Mouse (Mus musculus) stomach, embryonic 15.5 days (tissue): Measurements from ENCODE around the gene Setdb2. TPM values are rescaled to one million over a fixed set of nuclear protein-coding genes. Genes with fewer than 3 reads are reported as not detected.
"Not testable (repeated sequence)": the region's sequence is repeated elsewhere in the genome, so short reads cannot be mapped to it uniquely, and the experiment has no call there.

Experiments used
- ATAC-seq: fragments of 200-750 bp; cut with Nextera tagmentation; 2 replicates; pipeline ENCODE4 v1.8.0; 2017; ENCODE audit warnings: low read depth, moderate number of reproducible peaks, moderate TSS enrichment; ENCODE audit not compliant: insufficient read depth, low FRiP score
- H3K27ac ChIP-seq: fragments of 300-500 bp; sonication (generic); 2 replicates; pipeline ENCODE4 v1.5.1; 2015; ENCODE audit warnings: mild to moderate bottlenecking, inconsistent platforms
- H3K27me3 ChIP-seq: fragments of 300-500 bp; sonication (generic); replicated peaks from 2 replicates; pipeline ENCODE4 v1.6.1; 2015; ENCODE audit warnings: inconsistent platforms
- H3K36me3 ChIP-seq: fragments of 300-500 bp; sonication (generic); 2 replicates; pipeline ENCODE4 v1.6.1; 2015; ENCODE audit warnings: inconsistent platforms
- H3K4me1 ChIP-seq: fragments of 300-500 bp; sonication (generic); 2 replicates; pipeline ENCODE4 v1.6.1; 2015; ENCODE audit warnings: inconsistent platforms
- H3K4me2 ChIP-seq: fragments of 300-500 bp; sonication (generic); 2 replicates; pipeline ENCODE4 v1.6.1; 2015; ENCODE audit warnings: mild to moderate bottlenecking, inconsistent platforms
- H3K4me3 ChIP-seq: fragments of 300-500 bp; sonication (generic); replicated peaks from 2 replicates; pipeline ENCODE4 v1.5.1; 2015; ENCODE audit warnings: inconsistent platforms
- H3K9ac ChIP-seq: fragments of 300-500 bp; sonication (generic); 2 replicates; pipeline ENCODE4 v1.6.1; 2015; ENCODE audit warnings: inconsistent platforms
- H3K9me3 ChIP-seq: fragments of 300-500 bp; sonication (generic); 2 replicates; pipeline ENCODE4 v1.6.1; 2016; ENCODE audit warnings: inconsistent platforms
- WGBS: fragments of 180-500 bp; shearing (Covaris S2); methylation state at CpG from one replicate; pipeline ENCODE4 v1.1.7; 2015; 5-methylcytosine and 5-hydroxymethylcytosine counted together
- polyA plus RNA-seq: library from polyadenylated mRNA; unstranded; fragments of >200 nt; fragmentation: Nextera tagmentation; extraction: Ambion mirVana; gene quantifications from 2 replicates; pipeline ENCODE4 v1.2.1, GENCODE M21; 2015

The Setdb2 gene
- polyA plus RNA-seq, 1 experiment from 2014 or later: 10.3 TPM

GRCm38 (mm10) chr14:59435206-59435605, 5.5 kb downstream of the Setdb2 start:
- ATAC-seq: no peak
- H3K4me1 ChIP-seq: no peaks in the 10 kb centered on the region
- H3K36me3 ChIP-seq: no peaks in the 10 kb centered on the region
- H3K27ac ChIP-seq: no peak overlapping the region
- H3K9ac ChIP-seq: no peak overlapping the region
- no peak overlapping the region for H3K4me2 ChIP-seq
- no peaks in the 10 kb centered on the region for H3K9me3 ChIP-seq
- no peak overlapping the region for H3K4me3 ChIP-seq
- H3K27me3 ChIP-seq: no peaks in the 10 kb centered on the region

GRCm38 (mm10) chr14:59433902-59434301, 6.8 kb downstream of the Setdb2 start:
- H3K4me1 ChIP-seq: no peaks in the 10 kb centered on the region
- no peak overlapping the region for H3K9ac ChIP-seq
- H3K4me3 ChIP-seq: no peak overlapping the region
- no peaks in the 10 kb centered on the region for H3K36me3 ChIP-seq
- WGBS: 61% methylated on average over 2 of the region's 2 CpGs
- H3K4me2 ChIP-seq: no peak overlapping the region
- no peaks in the 10 kb centered on the region for H3K9me3 ChIP-seq
- no peak for ATAC-seq
- no peak overlapping the region for H3K27ac ChIP-seq
- H3K27me3 ChIP-seq: no peaks in the 10 kb centered on the region

- Histone ChIP-seq H3K4me3 (no peak overlapping the region), H3K27me3 (no peaks in the 10 kb centered on the region), H3K4me1 (no peaks in the 10 kb centered on the region), H3K4me2 (no peak overlapping the region), H3K9me3 (no peaks in the 10 kb centered on the region), H3K27ac (no peak overlapping the region), H3K9ac (no peak overlapping the region), H3K36me3 (no peaks in the 10 kb centered on the region)
- ATAC-seq: no peak
- 73% methylated on average over 1 of the region's 1 CpGs for WGBS
Measured at GRCm38 (mm10) chr14:59430556-59430955, 10.1 kb downstream of the Setdb2 start.

GRCm38 (mm10) chr14:59422912-59423663, 17.6 kb downstream of the Setdb2 start:
- H3K36me3 ChIP-seq: no peaks in the 10 kb centered on the region
- H3K9ac ChIP-seq: no peak overlapping the region
- no peak overlapping the region for H3K27ac ChIP-seq
- no peaks in the 10 kb centered on the region for H3K27me3 ChIP-seq
- WGBS: 81% methylated on average over 11 of the region's 11 CpGs
- no peaks in the 10 kb centered on the region for H3K9me3 ChIP-seq
- no peaks in the 10 kb centered on the region for H3K4me1 ChIP-seq
- H3K4me3 ChIP-seq: no peak overlapping the region
- H3K4me2 ChIP-seq: no peak overlapping the region
- ATAC-seq: no peak

GRCm38 (mm10) chr14:59418171-59418570, 22.5 kb downstream of the Setdb2 start:
- no peak overlapping the region for H3K9ac ChIP-seq
- no peak for ATAC-seq

GRCm38 (mm10) chr14:59414979-59415378, 25.7 kb downstream of the Setdb2 start:
- not testable (repeated sequence) for H3K4me3 ChIP-seq, H3K9ac ChIP-seq, H3K27ac ChIP-seq, H3K4me2 ChIP-seq, H3K36me3 ChIP-seq, H3K4me1 ChIP-seq, ATAC-seq, H3K27me3 ChIP-seq, H3K9me3 ChIP-seq
- 92% methylated on average over 2 of the region's 2 CpGs for WGBS

More at GRCm38 (mm10) chr14:59418171-59418570, 22.5 kb downstream of the Setdb2 start:
- WGBS: 87% methylated on average over 4 of the region's 4 CpGs
- H3K9me3 ChIP-seq: no peaks in the 10 kb centered on the region
- no peak overlapping the region for H3K4me3 ChIP-seq
- H3K36me3 ChIP-seq: no peaks in the 10 kb centered on the region
- H3K27ac ChIP-seq: no peak overlapping the region
- no peak overlapping the region for H3K4me2 ChIP-seq
- H3K4me1 ChIP-seq: no peaks in the 10 kb centered on the region
- H3K27me3 ChIP-seq: no peaks in the 10 kb centered on the region

GRCm38 (mm10) chr14:59396999-59397398, 43.7 kb downstream of the Setdb2 start:
- Histone ChIP-seq H3K9ac (no peak overlapping the region), H3K27me3 (no peaks in the 10 kb centered on the region)

GRCm38 (mm10) chr14:59395281-59395680, 45.4 kb downstream of the Setdb2 start, which contains the start of gene Phf11c:
Phf11c (minus strand) TSS chr14:59395381.
- no peak within 1 kb of the TSS for H3K9ac ChIP-seq
- no peaks in the 10 kb centered on the region for H3K36me3 ChIP-seq
- H3K4me3 ChIP-seq: no peak within 1 kb of the TSS
- no peaks in the 10 kb centered on the region for H3K27me3 ChIP-seq
- no peak within 1 kb of the TSS for H3K4me2 ChIP-seq
- H3K9me3 ChIP-seq: no peaks in the 10 kb centered on the region
- no peak within 1 kb of the TSS for H3K27ac ChIP-seq
- WGBS: 96% methylated on average over 3 of the region's 3 CpGs
- no peak for ATAC-seq
- no peaks in the 10 kb centered on the region for H3K4me1 ChIP-seq

More at GRCm38 (mm10) chr14:59396999-59397398, 43.7 kb downstream of the Setdb2 start:
- ATAC-seq: no peak
- H3K9me3 ChIP-seq: no peaks in the 10 kb centered on the region
- 69% methylated on average over 2 of the region's 2 CpGs for whole genome bisulfite sequencing
- no peak overlapping the region for H3K4me3 ChIP-seq
- no peak overlapping the region for H3K27ac ChIP-seq
- no peaks in the 10 kb centered on the region for H3K36me3 ChIP-seq
- no peaks in the 10 kb centered on the region for H3K4me1 ChIP-seq
- H3K4me2 ChIP-seq: no peak overlapping the region

- ATAC-seq, H3K27me3 ChIP-seq, H3K4me1 ChIP-seq, H3K27ac ChIP-seq, H3K4me2 ChIP-seq, H3K9me3 ChIP-seq, H3K9ac ChIP-seq, H3K36me3 ChIP-seq, H3K4me3 ChIP-seq: not testable (repeated sequence)
- WGBS: 48% methylated on average over 4 of the region's 4 CpGs
Measured at GRCm38 (mm10) chr14:59390181-59390580, 50.5 kb downstream of the Setdb2 start.

GRCm38 (mm10) chr14:59389532-59389931, 51.2 kb downstream of the Setdb2 start:
- no peaks in the 10 kb centered on the region for H3K9me3 ChIP-seq
- no peaks in the 10 kb centered on the region for H3K36me3 ChIP-seq
- 75% methylated on average over 1 of the region's 1 CpGs for WGBS
- no peak overlapping the region for H3K4me3 ChIP-seq
- H3K27ac ChIP-seq: no peak overlapping the region
- no peak overlapping the region for H3K9ac ChIP-seq
- H3K4me2 ChIP-seq: no peak overlapping the region
- ATAC-seq: no peak
- no peaks in the 10 kb centered on the region for H3K4me1 ChIP-seq
- no peaks in the 10 kb centered on the region for H3K27me3 ChIP-seq

- 91% methylated on average over 25 of the region's 25 CpGs for WGBS
Measured at GRCm38 (mm10) chr14:59370348-59371068, 70.2 kb downstream of the Setdb2 start.

GRCm38 (mm10) chr14:59366386-59367105, 74.1 kb downstream of the Setdb2 start:
- Histone ChIP-seq H3K27me3 (no peaks in the 10 kb centered on the region), H3K4me1 (peaks cover 4% of the 10 kb centered on the region; the same call in 1 of the 2 replicates), H3K36me3 (no peaks in the 10 kb centered on the region), H3K9ac (no peak overlapping the region), H3K4me3 (no peak overlapping the region), H3K9me3 (no peaks in the 10 kb centered on the region), H3K27ac (no peak overlapping the region), H3K4me2 (no peak overlapping the region)
- WGBS: 78% methylated on average over 8 of the region's 8 CpGs
- no peak for ATAC-seq

More at GRCm38 (mm10) chr14:59370348-59371068, 70.2 kb downstream of the Setdb2 start:
- ATAC-seq: no peak
- Histone ChIP-seq H3K4me1 (peaks cover 4% of the 10 kb centered on the region; the same call in 1 of the 2 replicates), H3K4me2 (no peak overlapping the region), H3K27me3 (no peaks in the 10 kb centered on the region), H3K36me3 (no peaks in the 10 kb centered on the region), H3K9ac (no peak overlapping the region), H3K4me3 (no peak overlapping the region), H3K9me3 (no peaks in the 10 kb centered on the region), H3K27ac (no peak overlapping the region)
